Mouse (Mus musculus) embryonic fibroblast, embryonic 13.5 days (primary cell): ENCODE data around the gene Gm17604. TPM values are rescaled to one million over a fixed set of nuclear protein-coding genes. Genes with fewer than 3 reads are reported as not detected.

Experiments
- H3K27ac ChIP-seq: 2 replicates; pipeline ENCODE4 v1.5.1; 2012; ENCODE audit warnings: low read length, control low read depth, inconsistent platforms; ENCODE audit not compliant: insufficient read depth
- H3K4me1 ChIP-seq: 2 replicates; pipeline ENCODE4 v1.6.1; 2011; ENCODE audit warnings: low read length; ENCODE audit not compliant: control insufficient read depth, insufficient read depth
- H3K4me3 ChIP-seq: 2 replicates; pipeline ENCODE4 v1.5.1; 2011; ENCODE audit warnings: mild to moderate bottlenecking, control low read depth, low read length; ENCODE audit not compliant: insufficient read depth
- CTCF ChIP-seq: IDR thresholded peaks from 2 replicates; pipeline ENCODE4 v1.5.1; 2011; ENCODE audit warnings: mild to moderate bottlenecking, control low read depth, low read length, moderate library complexity, borderline replicate concordance; ENCODE audit not compliant: insufficient read depth
- POLR2A ChIP-seq: IDR thresholded peaks from 2 replicates; pipeline ENCODE4 v1.6.1; 2011; ENCODE audit warnings: low read depth, mild to moderate bottlenecking, control low read depth, low read length, moderate library complexity
- polyA plus RNA-seq: library from polyadenylated mRNA; stranded (reverse); fragments of >200 nt; gene quantifications from 2 replicates; pipeline ENCODE4 v1.2.4, GENCODE M21; 2011; ENCODE audit warnings: low read depth; ENCODE audit not compliant: missing spikeins, insufficient read length

Gm17604 gene
- not detected in 2 replicates for polyA plus RNA-seq

DNA sequence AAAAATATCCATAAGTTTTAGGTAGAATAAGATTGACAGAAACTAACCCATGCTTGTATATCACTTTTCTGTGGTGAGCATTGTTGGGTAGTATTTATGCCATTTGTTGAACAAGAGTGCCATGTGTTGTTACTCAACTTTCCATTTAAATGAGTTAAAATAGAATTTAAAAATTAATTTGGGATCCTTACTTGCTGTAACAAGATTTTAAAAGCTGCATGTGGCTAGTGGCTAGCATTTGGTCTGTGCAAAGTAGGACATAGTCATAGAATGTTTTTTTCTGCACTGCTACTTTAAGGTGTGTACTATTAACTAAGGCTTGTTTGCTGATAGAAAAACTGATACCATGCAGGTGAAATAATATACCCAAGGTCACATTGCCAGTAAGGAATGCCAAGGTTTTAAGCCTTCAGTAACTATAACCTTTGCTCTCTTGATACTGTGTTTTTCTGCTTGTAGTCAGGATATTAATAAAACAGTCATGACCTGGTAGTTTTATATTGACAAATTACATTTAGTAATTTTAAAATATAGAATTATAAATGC lies at the start of gene Gm17604:
Gene Gm17604 (minus strand): TSS at position 51 of the 546 bp plus-strand sequence.
- H3K27ac ChIP-seq, result no peak within 1 kb of the TSS
- no peak for TF ChIP-seq CTCF
- no peak for TF ChIP-seq POLR2A
- no peak within 1 kb of the TSS for H3K4me3 ChIP-seq
- no peaks in the 10 kb centered on the region for H3K4me1 ChIP-seq

DNA sequence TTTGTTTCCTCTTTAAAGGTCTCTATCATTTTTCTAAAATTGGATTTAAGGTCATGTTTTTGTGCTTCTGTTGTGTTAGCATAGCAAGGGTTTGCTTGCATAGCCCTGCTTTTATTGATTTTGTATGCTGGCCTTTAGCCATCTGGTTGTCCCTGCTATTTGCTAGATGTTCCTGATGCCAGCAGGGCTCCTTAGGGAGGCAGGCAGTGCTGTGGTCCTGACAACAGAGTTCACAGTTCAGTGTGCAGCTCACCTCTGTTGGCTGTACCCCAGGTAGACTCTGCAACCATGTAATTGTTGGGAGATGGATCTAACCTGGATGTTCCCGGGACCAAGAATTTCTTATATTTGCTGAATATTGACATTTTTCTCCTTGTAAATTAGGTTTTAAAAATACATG lies 45.3 kb upstream of the Gm17604 start:
- H3K4me1 ChIP-seq, result no peaks in the 10 kb centered on the region
- no peak overlapping the region for H3K4me3 ChIP-seq
- TF ChIP-seq CTCF, result no peak
- TF ChIP-seq POLR2A, result no peak

DNA sequence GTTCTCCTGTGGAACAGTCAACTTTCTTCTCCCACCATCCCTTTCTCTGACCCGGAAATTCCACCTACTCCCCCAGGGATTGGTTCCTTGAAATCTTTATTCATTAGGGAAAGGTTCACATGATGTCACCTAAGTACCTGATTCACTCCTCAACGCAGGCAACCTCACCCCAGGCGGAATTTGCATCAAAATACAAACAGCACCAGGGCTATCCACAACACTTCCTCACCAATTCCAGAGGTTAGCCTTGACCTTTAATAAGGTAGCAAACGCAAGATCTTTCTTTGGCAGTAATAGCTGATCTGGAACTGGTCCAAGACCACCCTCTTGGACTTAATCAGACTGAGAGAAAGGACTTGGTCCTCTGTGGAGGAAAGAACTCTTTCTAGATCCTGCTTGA lies 1.5 kb downstream of the Gm17604 start:
- Histone ChIP-seq H3K4me1 (no peaks in the 10 kb centered on the region), H3K27ac (no peak overlapping the region), H3K4me3 (no peak overlapping the region)
- TF ChIP-seq CTCF (no peak), POLR2A (no peak)

More for the DNA sequence above, 45.3 kb upstream of the Gm17604 start:
- no peak overlapping the region for H3K27ac ChIP-seq

DNA sequence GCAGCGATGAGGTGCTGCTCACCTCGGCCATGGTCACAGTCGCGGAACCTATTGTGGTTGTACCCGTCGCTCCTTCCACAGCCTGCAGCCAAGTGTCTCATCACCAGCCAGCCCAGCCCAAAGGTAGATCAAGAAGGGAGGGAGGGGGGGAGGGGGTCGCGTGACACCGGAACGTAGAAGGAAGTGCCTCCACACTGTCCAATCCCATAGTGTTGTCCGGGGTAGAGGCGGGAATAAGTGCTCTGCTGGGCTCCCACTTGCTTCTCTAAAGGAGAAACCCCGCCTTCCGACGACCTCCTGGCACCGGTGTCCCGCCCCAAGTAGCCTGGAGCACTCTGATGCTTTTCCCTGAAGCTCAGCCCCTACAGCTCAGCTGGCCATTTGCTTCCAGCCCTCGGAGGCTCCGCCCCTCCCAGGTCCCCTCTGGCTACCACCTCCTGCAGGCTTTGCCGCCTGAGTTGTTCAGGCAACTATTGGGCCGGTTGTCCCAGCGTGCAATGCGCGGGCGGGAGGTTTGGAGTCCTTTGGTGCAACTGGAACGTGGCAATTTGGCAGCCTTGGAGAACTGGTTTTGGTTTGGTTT lies 24.3 kb downstream of the Gm17604 start, which contains the start of the genes Mospd2 and Fancb:
Gene Mospd2 (minus strand): TSS at position 183 of the 583 bp plus-strand sequence.
Gene Fancb (plus strand): TSS at position 400 of the 583 bp plus-strand sequence.
- TF ChIP-seq CTCF (no peak), POLR2A (peak; percentile 72)
- peaks cover 2% of the 10 kb centered on the region; the same call in 1 of the 2 replicates for H3K4me1 ChIP-seq
- no peak within 1 kb of the TSS for H3K27ac ChIP-seq
- H3K4me3 ChIP-seq, result peak within 1 kb of the TSS; percentile 82

DNA sequence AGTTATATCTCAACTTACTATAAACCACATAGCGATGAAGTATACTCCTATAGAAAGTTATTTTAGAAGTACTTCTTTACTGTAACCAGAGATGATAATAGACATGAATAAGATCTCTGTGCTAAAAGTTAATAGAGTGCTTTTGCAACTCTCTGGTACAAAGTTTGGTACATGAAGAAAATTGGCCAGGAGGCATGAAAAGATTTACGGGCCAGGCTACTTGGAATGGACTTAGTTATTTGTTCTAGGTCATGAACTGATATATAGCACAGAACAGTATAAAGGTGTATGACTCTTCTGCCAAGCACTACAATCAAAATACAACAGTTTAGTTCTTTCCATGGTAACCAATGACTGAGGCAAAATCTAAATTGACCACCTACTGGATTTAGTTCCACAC lies 25.8 kb downstream of the Gm17604 start:
- Histone ChIP-seq H3K4me1 (peaks cover 2% of the 10 kb centered on the region; the same call in 1 of the 2 replicates), H3K27ac (no peak overlapping the region), H3K4me3 (no peak overlapping the region; the same call in 1 of the 2 replicates)
- TF ChIP-seq CTCF (no peak), POLR2A (no peak)

DNA sequence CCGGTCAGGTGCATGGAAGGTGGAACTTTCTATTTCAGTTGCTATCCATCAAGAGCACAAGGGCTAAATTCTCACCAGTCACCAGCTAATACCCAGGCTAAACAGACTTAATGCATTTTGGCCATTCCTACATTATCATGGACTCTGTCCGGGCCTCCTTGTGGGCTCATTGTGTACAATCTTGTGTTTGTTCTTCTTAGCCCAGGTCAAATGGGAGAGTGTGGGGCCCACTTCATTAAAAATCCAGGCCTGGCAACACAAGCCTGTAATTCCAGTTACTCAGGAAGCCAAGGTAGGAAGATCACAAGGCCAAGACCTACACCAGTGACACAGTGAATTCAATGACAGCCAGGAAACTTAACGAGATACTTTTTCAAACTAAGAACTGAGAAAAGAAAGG lies 33.4 kb downstream of the Gm17604 start:
- Histone ChIP-seq H3K4me3 (no peak overlapping the region), H3K4me1 (peaks cover 2% of the 10 kb centered on the region; the same call in 1 of the 2 replicates), H3K27ac (no peak overlapping the region)
- no peak for TF ChIP-seq CTCF
- no peak for TF ChIP-seq POLR2A

DNA sequence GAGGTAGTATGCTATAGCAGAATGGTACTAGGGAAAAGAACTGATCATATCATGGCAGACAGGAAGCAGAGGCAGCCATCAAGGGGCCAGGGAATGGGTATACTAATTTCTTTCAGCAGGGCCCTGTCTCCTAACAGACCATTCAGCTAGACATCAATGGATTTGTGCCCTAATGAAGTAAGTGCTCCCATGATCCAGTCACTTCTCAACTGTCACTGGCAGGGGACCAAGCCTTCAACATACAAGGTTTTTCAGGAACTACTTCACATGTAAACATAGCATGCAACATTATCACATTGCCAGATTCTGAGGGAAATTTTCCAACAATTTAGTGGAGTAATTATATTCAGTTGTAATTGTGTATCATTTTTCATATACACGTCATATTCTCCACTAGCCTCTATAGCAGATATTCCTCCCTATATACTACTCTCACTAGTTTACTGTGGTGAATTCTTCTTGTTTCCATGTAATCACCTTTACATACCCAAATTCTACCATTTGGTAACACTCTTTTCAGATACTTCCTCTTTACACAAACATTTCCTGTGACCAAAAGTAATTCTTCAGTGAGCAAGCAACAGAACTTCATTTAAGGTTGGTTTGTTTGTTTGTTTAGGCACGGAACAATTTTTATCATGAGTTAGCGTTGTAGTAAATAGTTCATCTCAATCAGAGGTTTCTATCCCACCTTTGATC lies 38.7 kb downstream of the Gm17604 start:
- H3K4me1 ChIP-seq, result no peaks in the 10 kb centered on the region
- no peak overlapping the region for H3K27ac ChIP-seq
- H3K4me3 ChIP-seq, result no peak overlapping the region
- no peak for TF ChIP-seq CTCF

Other genes starting within 250 kb of the Gm17604 start
- gene Mospd2, start 24.5 kb downstream of the Gm17604 start, polyA plus RNA-seq, result 35.9 and 36.8 TPM in 2 replicates
- 7.0 and 7.9 TPM in 2 replicates for gene Fancb, start 24.2 kb downstream of the Gm17604 start, polyA plus RNA-seq